Mouse (Mus musculus) ES-Bruce4 (cell line): ENCODE data around the gene H2-Ke6. TPM values are rescaled to one million over a fixed set of nuclear protein-coding genes. Genes with fewer than 3 reads are reported as not detected.

Experiments
- H3K27ac ChIP-seq: 2 replicates; pipeline ENCODE4 v1.5.1; 2012; ENCODE audit warnings: low read length, inconsistent platforms; ENCODE audit not compliant: insufficient read depth
- H3K27me3 ChIP-seq: 2 replicates; pipeline ENCODE4 v1.6.1; 2012; ENCODE audit warnings: mild to moderate bottlenecking, low read length, inconsistent platforms; ENCODE audit not compliant: control insufficient read depth, poor library complexity, insufficient read depth, severe bottlenecking
- H3K36me3 ChIP-seq: 2 replicates; pipeline ENCODE4 v1.6.1; 2012; ENCODE audit warnings: inconsistent platforms, mild to moderate bottlenecking, low read length, moderate library complexity; ENCODE audit not compliant: control insufficient read depth, poor library complexity, insufficient read depth, severe bottlenecking
- H3K4me1 ChIP-seq: one replicate; pipeline ENCODE4 v1.8.1; 2011; ENCODE audit warnings: low read length; ENCODE audit not compliant: control insufficient read depth, insufficient read depth
- H3K4me3 ChIP-seq: 2 replicates; pipeline ENCODE4 v1.5.1; 2011; ENCODE audit warnings: low read depth, mild to moderate bottlenecking, low read length
- H3K9ac ChIP-seq: 2 replicates; pipeline ENCODE4 v1.6.1; 2012; ENCODE audit warnings: low read depth, mild to moderate bottlenecking, inconsistent platforms; ENCODE audit not compliant: poor library complexity, severe bottlenecking
- H3K9me3 ChIP-seq: replicated peaks from 2 replicates; pipeline ENCODE4 v1.6.1; 2012; ENCODE audit warnings: mild to moderate bottlenecking, low read length, inconsistent platforms; ENCODE audit not compliant: control insufficient read depth, poor library complexity, insufficient read depth, severe bottlenecking
- CTCF ChIP-seq: IDR thresholded peaks from one replicate; pipeline ENCODE4 v1.8.1; 2011; ENCODE audit warnings: low read depth, low read length
- EP300 ChIP-seq: IDR thresholded peaks from 2 replicates; pipeline ENCODE4 v1.6.1; 2011; ENCODE audit warnings: low read depth, low read length; ENCODE audit not compliant: insufficient read depth
- POLR2A ChIP-seq: IDR thresholded peaks from one replicate; pipeline ENCODE4 v1.8.1; 2011; ENCODE audit warnings: low read length; ENCODE audit not compliant: insufficient read depth
- polyA plus RNA-seq: library from polyadenylated mRNA; stranded (reverse); fragments of >200 nt; gene quantifications from 2 replicates; pipeline ENCODE4 v1.2.4, GENCODE M21; 2011; ENCODE audit warnings: low read depth; ENCODE audit not compliant: missing spikeins, insufficient read depth, insufficient read length

Gene H2-Ke6
- polyA plus RNA-seq, 1 experiment, result 19.0 TPM

DNA sequence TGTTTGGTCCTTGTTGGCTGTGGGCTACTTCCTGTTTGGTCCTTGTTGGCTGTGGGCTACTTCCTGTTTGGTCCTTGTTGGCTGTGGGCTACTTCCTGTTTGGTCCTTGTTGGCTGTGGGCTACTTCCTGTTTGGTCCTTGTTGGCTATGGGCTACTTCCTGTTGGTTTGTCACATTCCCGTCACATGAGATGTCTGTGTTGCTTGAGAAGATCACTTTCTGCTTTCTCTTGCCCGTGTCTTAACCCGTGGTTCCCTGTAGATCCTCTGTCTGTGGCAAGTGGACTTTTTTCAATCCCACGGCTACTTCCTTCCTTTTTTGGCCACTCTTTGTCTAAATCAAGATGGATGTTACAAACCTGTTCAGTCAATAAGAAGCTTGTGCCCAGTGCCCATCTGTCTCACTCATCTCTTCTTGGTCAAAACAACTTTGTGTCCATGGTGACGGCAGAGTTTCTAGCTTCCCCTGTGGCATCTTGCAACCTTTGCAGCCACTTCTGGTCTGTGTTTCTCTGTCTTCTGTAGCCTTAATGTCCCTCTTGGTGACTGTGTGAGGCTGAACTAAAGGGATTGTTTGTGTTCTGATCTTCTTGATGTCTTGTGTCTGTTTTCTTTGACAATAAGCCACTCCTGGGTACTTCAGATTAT lies 19.7 kb upstream of the H2-Ke6 start:
- Histone ChIP-seq H3K9ac (no peak overlapping the region), H3K9me3 (no peaks in the 10 kb centered on the region; the same call in 1 of the 2 replicates), H3K27me3 (no peaks in the 10 kb centered on the region), H3K27ac (no peak overlapping the region), H3K36me3 (no peaks in the 10 kb centered on the region), H3K4me3 (no peak overlapping the region), H3K4me1 (no peaks in the 10 kb centered on the region)
- TF ChIP-seq CTCF (no peak), POLR2A (no peak), EP300 (no peak)

DNA sequence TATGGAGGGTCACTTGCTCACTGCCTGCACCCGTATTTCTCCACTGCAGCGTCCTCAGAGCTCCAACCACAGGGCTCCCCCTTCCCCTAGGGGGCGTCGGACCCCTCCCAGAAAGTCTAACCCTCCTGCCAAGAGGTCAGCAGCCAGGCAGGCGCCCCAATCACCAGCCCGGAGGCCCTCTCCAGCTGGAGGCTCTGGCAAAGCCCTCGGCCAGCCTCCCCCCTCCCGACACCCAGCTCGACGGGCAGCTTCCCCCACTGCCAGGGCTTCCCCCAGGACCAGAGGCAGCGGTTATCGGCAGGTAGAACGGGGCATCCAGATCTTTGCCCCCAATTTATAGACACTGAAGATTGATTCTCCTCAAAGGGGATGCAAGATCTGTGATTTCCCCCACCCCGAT lies 18.1 kb upstream of the H2-Ke6 start:
- no peak overlapping the region for H3K4me3 ChIP-seq
- no peaks in the 10 kb centered on the region; the same call in 1 of the 2 replicates for H3K9me3 ChIP-seq
- no peak overlapping the region for H3K9ac ChIP-seq
- no peaks in the 10 kb centered on the region for H3K27me3 ChIP-seq
- H3K36me3 ChIP-seq, result no peaks in the 10 kb centered on the region
- no peaks in the 10 kb centered on the region for H3K4me1 ChIP-seq
- H3K27ac ChIP-seq, result no peak overlapping the region
- TF ChIP-seq POLR2A (no peak), CTCF (no peak)

DNA sequence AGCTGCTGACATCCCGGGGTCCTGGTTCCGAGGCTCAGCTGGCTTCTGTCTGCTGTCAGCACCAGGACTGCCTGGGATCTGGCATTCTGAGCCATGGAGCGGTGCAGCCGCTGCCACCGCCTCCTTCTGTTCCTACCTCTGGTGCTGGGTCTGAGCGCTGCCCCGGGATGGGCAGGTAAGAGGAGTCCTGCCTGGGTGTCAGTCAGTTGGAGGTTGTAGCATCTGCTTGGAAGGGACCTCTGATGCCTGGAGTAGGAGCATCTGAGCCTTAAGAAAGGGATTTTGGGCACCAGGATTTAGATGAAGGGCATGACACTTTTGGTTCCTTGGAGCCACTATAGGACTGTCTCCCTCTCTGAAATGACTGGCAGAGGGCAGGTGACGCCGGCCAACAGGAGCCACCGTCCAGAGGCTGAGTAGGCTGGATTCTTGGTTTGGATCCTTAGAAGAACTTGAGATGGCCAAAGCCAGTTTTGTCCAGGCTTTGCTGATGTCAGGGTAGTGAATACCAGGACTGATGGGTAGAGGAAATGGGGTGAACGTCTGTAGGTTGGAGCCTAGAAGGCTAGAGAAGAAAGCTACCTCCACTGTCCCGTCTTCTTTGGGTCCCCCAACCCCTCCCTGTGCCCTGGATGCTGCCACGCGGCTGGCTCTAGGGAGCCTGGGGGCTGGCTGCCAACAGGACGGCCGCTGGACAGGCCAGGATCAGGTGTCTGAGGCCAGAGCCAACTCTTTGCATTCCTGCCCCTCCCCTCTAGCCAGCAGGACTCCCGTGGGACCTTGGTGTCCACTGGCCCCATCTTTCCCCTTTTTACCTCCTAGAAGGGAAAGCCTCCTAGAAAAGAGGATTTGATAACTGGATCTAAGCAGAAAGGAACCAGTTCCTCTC lies 11.9 kb upstream of the H2-Ke6 start:
- Histone ChIP-seq H3K27me3 (no peaks in the 10 kb centered on the region), H3K27ac (no peak overlapping the region), H3K9ac (no peak overlapping the region), H3K9me3 (no peaks in the 10 kb centered on the region), H3K4me1 (no peaks in the 10 kb centered on the region), H3K4me3 (no peak overlapping the region), H3K36me3 (0 out of 2 replicates have a peak, but pooled peaks cover 9% of the 10 kb centered on the region)
- TF ChIP-seq EP300, result no peak
- TF ChIP-seq CTCF, result no peak
- no peak for TF ChIP-seq POLR2A

DNA sequence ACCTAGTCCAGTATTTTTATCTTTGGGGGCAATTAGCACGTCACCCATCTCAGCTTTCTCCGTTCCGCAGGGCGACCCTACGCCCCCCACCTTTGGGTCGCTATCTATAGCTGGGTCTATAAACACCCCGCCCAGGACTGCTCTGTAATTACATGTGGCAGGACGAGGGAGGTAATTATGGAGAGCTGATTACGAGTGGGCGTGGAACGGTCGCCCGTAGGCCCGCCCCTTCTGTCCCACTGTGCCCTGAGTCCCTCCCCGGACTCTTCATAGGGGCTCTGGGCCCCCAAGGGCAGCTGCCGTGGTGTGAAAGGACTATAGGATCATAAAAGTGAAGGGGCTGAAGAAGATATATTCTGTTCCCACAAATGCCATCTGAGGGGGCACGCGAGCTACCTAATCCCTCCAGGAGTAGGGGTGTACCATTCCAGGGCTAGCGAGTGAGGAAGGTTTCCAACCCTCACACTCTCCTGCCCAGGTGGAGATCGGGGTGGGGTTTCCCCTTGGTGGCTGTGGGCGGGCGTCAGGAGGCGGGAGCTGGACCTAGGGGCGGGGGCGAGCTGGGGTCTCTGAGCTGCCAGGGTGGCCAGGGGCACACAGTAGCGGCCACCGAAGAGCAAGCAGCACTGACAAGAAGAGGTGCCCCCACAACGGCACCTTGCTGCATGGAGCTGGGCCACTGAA lies 11.2 kb upstream of the H2-Ke6 start, which contains the start of gene Col11a2:
Gene Col11a2, plus strand, starts transcription at position 560 of the 684 bp plus-strand sequence.
- no peaks in the 10 kb centered on the region for H3K4me1 ChIP-seq
- no peaks in the 10 kb centered on the region for H3K27me3 ChIP-seq
- TF ChIP-seq EP300 (no peak), POLR2A (no peak), CTCF (no peak)
- H3K27ac ChIP-seq, result no peak within 1 kb of the TSS
- 0 out of 2 replicates have a peak, but pooled peaks cover 13% of the 10 kb centered on the region for H3K36me3 ChIP-seq
- peak within 1 kb of the TSS; percentile 6; the same call in 1 of the 2 replicates for H3K9ac ChIP-seq
- H3K4me3 ChIP-seq, result no peak within 1 kb of the TSS
- no peaks in the 10 kb centered on the region for H3K9me3 ChIP-seq

DNA sequence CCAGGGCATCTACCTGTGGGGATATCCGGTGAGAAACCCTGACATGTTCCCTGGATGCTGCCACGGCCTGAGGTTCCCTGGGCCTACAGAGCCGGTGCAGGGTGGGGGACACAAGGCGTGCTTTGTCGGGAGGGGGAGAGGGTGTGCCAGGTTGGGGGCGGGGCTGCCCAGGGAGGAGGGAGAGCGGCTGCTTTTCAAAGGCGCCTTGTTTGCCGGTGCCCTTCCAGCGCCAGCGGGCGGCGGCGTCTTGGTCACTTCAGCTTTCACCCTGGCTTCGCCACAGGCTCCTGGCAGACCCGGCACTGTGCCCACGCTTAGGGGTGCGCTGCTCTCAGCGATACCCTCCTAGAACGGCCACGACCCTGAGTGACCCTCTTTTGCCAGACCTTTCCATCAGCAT lies 10.6 kb upstream of the H2-Ke6 start:
- no peak overlapping the region for H3K27ac ChIP-seq

DNA sequence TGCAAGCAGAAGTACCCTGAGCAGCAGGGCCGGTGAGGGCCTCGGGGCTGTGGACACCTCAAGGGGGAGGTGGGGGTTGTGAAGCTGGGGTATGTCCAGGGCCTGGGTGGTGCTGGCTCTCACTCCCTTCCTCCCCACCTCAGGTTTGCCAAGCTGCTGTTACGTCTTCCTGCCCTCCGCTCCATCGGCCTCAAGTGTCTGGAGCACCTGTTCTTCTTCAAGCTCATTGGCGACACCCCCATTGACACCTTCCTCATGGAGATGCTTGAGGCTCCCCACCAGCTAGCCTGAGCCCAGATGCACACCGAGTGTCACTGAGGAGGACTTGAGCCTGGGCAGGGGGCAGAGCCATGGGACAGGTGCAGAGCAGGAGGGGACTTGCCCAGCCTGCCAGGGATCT lies 9.4 kb upstream of the H2-Ke6 start:
- Histone ChIP-seq H3K9me3 (no peaks in the 10 kb centered on the region), H3K27me3 (no peaks in the 10 kb centered on the region), H3K9ac (no peak overlapping the region), H3K4me1 (no peaks in the 10 kb centered on the region), H3K36me3 (0 out of 2 replicates have a peak, but pooled peaks cover 13% of the 10 kb centered on the region), H3K27ac (no peak overlapping the region), H3K4me3 (no peak overlapping the region)
- TF ChIP-seq CTCF, result no peak
- no peak for TF ChIP-seq EP300
- TF ChIP-seq POLR2A, result no peak

More for the DNA sequence above, 10.6 kb upstream of the H2-Ke6 start:
- Histone ChIP-seq H3K9me3 (no peaks in the 10 kb centered on the region), H3K36me3 (0 out of 2 replicates have a peak, but pooled peaks cover 13% of the 10 kb centered on the region), H3K4me3 (no peak overlapping the region), H3K4me1 (no peaks in the 10 kb centered on the region), H3K27me3 (no peaks in the 10 kb centered on the region), H3K9ac (0 out of 2 replicates have a peak overlapping the region, but pooled peaks have one; percentile 6)
- no peak for TF ChIP-seq EP300
- no peak for TF ChIP-seq POLR2A
